In genomic region chr1:105993196-105993595, GRCm38 (mm10) we compare ENCODE assay signal across 8 mouse cellular contexts. TPM values are rescaled to one million over a fixed set of nuclear protein-coding genes. Genes with fewer than 3 reads are reported as not detected.
A peak's percentile ranks its signal among the peaks of the same experiment; 100 is the strongest.
DNase-seq lines count a peak whose midpoint lies in the region; ATAC-seq and TF ChIP-seq lines count a peak whose summit lies in the region.

No protein-coding gene starts in this region.

- H3K4me3 ChIP-seq in left cerebral cortex, adult 2 months, result peak overlapping the region; percentile 76
- H3K4me3 ChIP-seq in forebrain, embryonic 15.5 days, result peak overlapping the region; percentile 82
- peak overlapping the region; percentile 78 for H3K4me3 ChIP-seq in intestine, embryonic 16.5 days (ENCODE audit: low read length)
- peak overlapping the region; percentile 89 for H3K4me3 ChIP-seq in liver, postnatal 0 days (ENCODE audit: low read depth, low read length)

- no peaks in the 10 kb centered on the region for H3K27me3 ChIP-seq in forebrain, embryonic 15.5 days
- H3K27me3 ChIP-seq in intestine, embryonic 16.5 days (replicated peaks; ENCODE audit: control insufficient read depth, insufficient read depth, low read length), result no peaks in the 10 kb centered on the region
- no peaks in the 10 kb centered on the region for H3K27me3 ChIP-seq in liver, postnatal 0 days (ENCODE audit: insufficient read depth, low read length)

- H3K27ac ChIP-seq in left cerebral cortex, adult 2 months, result peak overlapping the region; percentile 76; the same call in 1 of the 2 replicates
- no peak overlapping the region for H3K27ac ChIP-seq in forebrain, embryonic 15.5 days (replicated peaks)
- peak overlapping the region; percentile 68 for H3K27ac ChIP-seq in intestine, embryonic 16.5 days (ENCODE audit: low read length)
- peak overlapping the region; percentile 99 for H3K27ac ChIP-seq in liver, postnatal 0 days (ENCODE audit: low read depth)

- ATAC-seq in forebrain, embryonic 15.5 days (replicated peaks), result no peak
- no peak for ATAC-seq in intestine, embryonic 16.5 days
- ATAC-seq in liver, postnatal 0 days, result no peak

- H3K9me3 ChIP-seq in forebrain, embryonic 15.5 days, result no peaks in the 10 kb centered on the region
- H3K9me3 ChIP-seq in intestine, embryonic 16.5 days (ENCODE audit: control insufficient read depth, low read length), result no peaks in the 10 kb centered on the region
- no peaks in the 10 kb centered on the region for H3K9me3 ChIP-seq in liver, postnatal 0 days (ENCODE audit: low read length)

- H3K4me2 ChIP-seq in forebrain, embryonic 15.5 days (replicated peaks), result peak overlapping the region; percentile 98
- H3K4me2 ChIP-seq in intestine, embryonic 16.5 days (ENCODE audit: low read depth, low read length), result peak overlapping the region; percentile 95
- peak overlapping the region; percentile 96 for H3K4me2 ChIP-seq in liver, postnatal 0 days (ENCODE audit: low read depth, low read length)

- peaks cover 34% of the 10 kb centered on the region for H3K4me1 ChIP-seq in forebrain, embryonic 15.5 days
- H3K4me1 ChIP-seq in intestine, embryonic 16.5 days (ENCODE audit: control insufficient read depth, insufficient read depth, low read length), result peaks cover 8% of the 10 kb centered on the region
- peaks cover 28% of the 10 kb centered on the region for H3K4me1 ChIP-seq in liver, postnatal 0 days (ENCODE audit: insufficient read depth)

- no peak for DNase-seq in left cerebral cortex, adult 2 months (ENCODE audit: extremely low spot score in 1 of 2, low spot score in 2 of 2)
- no peak for DNase-seq in left cerebral cortex, postnatal 36 days (ENCODE audit: low spot score in 2 of 2)
- DNase-seq in brain, adult 2 months (ENCODE audit: low read depth, low spot score), result peak; percentile 65
- peak; percentile 53 for DNase-seq in liver, postnatal 0 days
- DNase-seq in retina, postnatal 7 days (ENCODE audit: low read depth, low spot score), result peak; percentile 42
- DNase-seq in urinary bladder, postnatal 25 days (ENCODE audit: low spot score), result no peak

- no peak; the same call in 1 of the 2 replicates for TF ChIP-seq CTCF in left cerebral cortex, adult 2 months (IDR thresholded peaks at IDR 0.05)
- TF ChIP-seq CTCF in liver, postnatal 0 days (IDR thresholded peaks at IDR 0.05; ENCODE audit: low read depth), result peak; percentile 12; the same call in 1 of the 2 replicates

- TF ChIP-seq EP300 in liver, postnatal 0 days (IDR thresholded peaks at IDR 0.05; ENCODE audit: low read depth), result no peak

- intact Hi-C loops in left cerebral cortex, adult 2 months (cut with DNase I), result loop anchor here (5.0 kb wide), 5 partner anchors 101 to 251 kb away; partner anchors contain the start of genes Phlpp1 and Tnfrsf11a
- intact Hi-C loops in left cerebral cortex, postnatal 36 days (cut with DNase I), result loop anchor here (5.0 to 10.0 kb wide), 4 partner anchors 179 to 328 kb away; partner anchors contain the start of genes Phlpp1, Pign, Relch and Tnfrsf11a

- no peaks in the 10 kb centered on the region for H3K36me3 ChIP-seq in forebrain, embryonic 15.5 days
- H3K36me3 ChIP-seq in intestine, embryonic 16.5 days (ENCODE audit: control insufficient read depth, insufficient read depth, low read length), result no peaks in the 10 kb centered on the region
- no peaks in the 10 kb centered on the region for H3K36me3 ChIP-seq in liver, postnatal 0 days (replicated peaks; ENCODE audit: insufficient read depth, low read length)

- peak overlapping the region; percentile 69 for H3K9ac ChIP-seq in forebrain, embryonic 15.5 days (replicated peaks)
- peak overlapping the region; percentile 87 for H3K9ac ChIP-seq in intestine, embryonic 16.5 days (ENCODE audit: low read depth, low read length)
- H3K9ac ChIP-seq in liver, postnatal 0 days (replicated peaks), result peak overlapping the region; percentile 89

- 3% methylated on average over 7 of the region's 7 CpGs for WGBS in forebrain, embryonic 15.5 days
- 9% methylated on average over 7 of the region's 7 CpGs for WGBS in intestine, embryonic 16.5 days
- 2% methylated on average over 7 of the region's 7 CpGs for WGBS in liver, postnatal 0 days (ENCODE audit: insufficient replicate concordance)

RNA-seq across cellular contexts. Expression of gene Zcchc2, which starts 3.0 kb away (rescaled TPM):
- 10 to 100 TPM; 23.2 to 26.4 TPM for total RNA-seq in left cerebral cortex, adult 2 months (2021)
- 10 to 100 TPM; 24.3 to 24.4 TPM for total RNA-seq in left cerebral cortex, postnatal 36 days (2021)
- 1.6 and 1.8 TPM in 2 replicates for polyA plus RNA-seq in forebrain, embryonic 15.5 days (2015; fragmentation: Nextera tagmentation; extraction: Ambion mirVana)
- polyA plus RNA-seq in intestine, embryonic 16.5 days (2015; fragmentation: Nextera tagmentation; extraction: Ambion mirVana), result 1.8 and 2.0 TPM in 2 replicates
- 1.4 and 1.6 TPM in 2 replicates for polyA plus RNA-seq in liver, postnatal 0 days (2015; fragmentation: Nextera tagmentation; extraction: Ambion mirVana)

Comparison
In these comparisons a context has a peak if more than half of its experiments do, and no peak if none do; other contexts are left out.
1. DNase-seq: peak in brain, adult 2 months (single experiment), liver, postnatal 0 days (single experiment) and retina, postnatal 7 days (single experiment); none in left cerebral cortex, adult 2 months (0 of 2), left cerebral cortex, postnatal 36 days (0 of 2) and urinary bladder, postnatal 25 days (single experiment).
2. Peak in every context shown above with its lines, with median percentiles within 50 percentile points of each other: H3K4me3 ChIP-seq, H3K4me2 ChIP-seq and H3K9ac ChIP-seq.